Mouse (Mus musculus): ENCODE results near the gene Gramd4.

DNA sequence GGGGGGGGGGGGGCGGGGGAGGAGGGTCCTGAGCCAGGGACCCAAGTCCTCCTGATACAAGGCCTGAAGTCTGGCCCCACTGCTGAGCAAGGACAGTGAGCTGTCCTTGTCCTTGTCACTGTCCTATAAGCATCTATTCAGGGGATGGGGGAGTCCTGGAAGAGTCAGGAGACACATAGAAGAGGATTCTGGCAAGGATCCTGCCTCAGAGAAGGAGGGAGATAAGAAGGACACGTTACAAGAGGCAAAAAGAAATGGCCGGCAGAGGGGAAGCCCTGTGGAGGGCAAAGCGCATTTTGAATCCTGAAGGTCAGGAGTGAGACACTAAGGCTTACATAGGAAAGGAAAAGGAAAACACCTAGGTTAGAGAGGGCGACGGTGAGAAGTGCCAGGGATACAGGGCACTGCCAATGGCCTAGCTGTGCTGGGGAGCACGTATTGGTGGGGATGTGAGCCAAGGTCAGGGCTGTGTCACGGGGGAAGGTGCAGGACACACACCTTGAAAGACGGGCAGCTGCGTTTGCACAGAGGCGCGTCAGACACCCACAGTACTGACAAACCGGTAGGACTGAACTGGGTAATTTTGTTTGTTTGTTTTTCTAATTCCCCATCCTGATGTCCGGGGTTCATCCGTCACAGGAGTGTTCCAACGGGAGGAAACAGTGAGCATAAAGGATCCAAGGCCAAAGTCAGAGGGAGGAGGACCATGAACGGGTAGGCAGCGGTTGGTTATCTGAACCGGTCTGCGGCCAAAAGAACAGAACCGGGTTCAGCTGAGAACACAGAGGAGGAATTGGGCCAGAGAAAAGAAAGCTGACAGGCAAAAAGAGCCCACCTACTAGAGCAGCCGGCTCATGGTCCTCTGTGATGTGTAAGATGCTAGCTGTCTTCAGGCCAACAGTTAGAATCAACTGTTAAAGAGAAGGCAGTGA is 119.5 kb downstream of the Gramd4 start:
- no peak for TF ChIP-seq POLR2A (IDR thresholded peaks at IDR 0.05; ENCODE audit: borderline replicate concordance, insufficient read depth, low read length)
- TF ChIP-seq CTCF (IDR thresholded peaks at IDR 0.05; ENCODE audit: borderline replicate concordance, insufficient read depth, low read depth, low read length) = no peak

All from cerebellum, adult 2 months (tissue).